Mouse (Mus musculus) forebrain, embryonic 12.5 days (tissue): Measurements from ENCODE around the gene Pgbd1. TPM values are rescaled to one million over a fixed set of nuclear protein-coding genes. Genes with fewer than 3 reads are reported as not detected.

ENCODE experiments used
- ATAC-seq: fragments of 200-750 bp; cut with Nextera tagmentation; 2 replicates; pipeline ENCODE4 v1.8.0; 2017; ENCODE audit warnings: moderate TSS enrichment; ENCODE audit not compliant: low FRiP score
- H3K27ac ChIP-seq: fragments of 300-500 bp; sonication (generic); 2 replicates; pipeline ENCODE4 v1.5.1; 2016; ENCODE audit warnings: mild to moderate bottlenecking
- H3K27me3 ChIP-seq: fragments of 300-500 bp; sonication (generic); 2 replicates; pipeline ENCODE4 v1.6.1; 2016; ENCODE audit warnings: mild to moderate bottlenecking
- H3K36me3 ChIP-seq: fragments of 300-500 bp; sonication (generic); replicated peaks from 2 replicates; pipeline ENCODE4 v1.6.1; 2016; ENCODE audit warnings: mild to moderate bottlenecking
- H3K4me1 ChIP-seq: fragments of 300-500 bp; sonication (generic); 2 replicates; pipeline ENCODE4 v1.6.1; 2016
- H3K4me2 ChIP-seq: fragments of 300-500 bp; sonication (generic); 2 replicates; pipeline ENCODE4 v1.6.1; 2016; ENCODE audit warnings: mild to moderate bottlenecking, moderate library complexity
- H3K4me3 ChIP-seq: fragments of 300-500 bp; sonication (generic); replicated peaks from 2 replicates; pipeline ENCODE4 v1.5.1; 2016; ENCODE audit warnings: mild to moderate bottlenecking
- H3K9ac ChIP-seq: fragments of 300-500 bp; sonication (generic); 2 replicates; pipeline ENCODE4 v1.6.1; 2016; ENCODE audit warnings: mild to moderate bottlenecking
- H3K9me3 ChIP-seq: fragments of 300-500 bp; sonication (generic); 2 replicates; pipeline ENCODE4 v1.6.1; 2016
- WGBS: fragments of 180-500 bp; shearing (Covaris S2); methylation state at CpG from one replicate; pipeline ENCODE4 v1.1.7; 2016; 5-methylcytosine and 5-hydroxymethylcytosine counted together
- microRNA counts: library from miRNA; unstranded; fragments of <30 nt; microRNA quantifications from one replicate; lab custom pipeline; 2017
- microRNA-seq: library from miRNA; unstranded; fragments of <30 nt; microRNA quantifications from one replicate; pipeline ENCODE4, GENCODE M21; 2017
- polyA plus RNA-seq: library from polyadenylated mRNA; unstranded; fragments of >200 nt; fragmentation: Nextera tagmentation; extraction: Ambion mirVana; gene quantifications from 2 replicates; pipeline ENCODE4 v1.2.1, GENCODE M21; 2016

Pgbd1 gene
- polyA plus RNA-seq, 1 experiment from 2014 or later = 5.6 TPM

- 85% methylated on average over 2 of the region's 2 CpGs for WGBS
- Histone ChIP-seq H3K9ac (no peak overlapping the region), H3K27me3 (no peaks in the 10 kb centered on the region), H3K27ac (no peak overlapping the region), H3K36me3 (no peaks in the 10 kb centered on the region), H3K4me2 (no peak overlapping the region), H3K9me3 (no peaks in the 10 kb centered on the region), H3K4me3 (no peak overlapping the region), H3K4me1 (no peaks in the 10 kb centered on the region)
- ATAC-seq = no peak
Observed at GRCm38 (mm10) chr13:21377773-21378172, 63.1 kb downstream of the Pgbd1 start.

GRCm38 (mm10) chr13:21372700-21373099, 68.2 kb downstream of the Pgbd1 start:
- H3K27ac ChIP-seq = no peak overlapping the region
- H3K4me3 ChIP-seq = no peak overlapping the region
- no peak for ATAC-seq
- H3K4me1 ChIP-seq = no peaks in the 10 kb centered on the region
- H3K9ac ChIP-seq = no peak overlapping the region
- no peaks in the 10 kb centered on the region for H3K27me3 ChIP-seq
- no peak overlapping the region for H3K4me2 ChIP-seq
- no peaks in the 10 kb centered on the region for H3K9me3 ChIP-seq
- H3K36me3 ChIP-seq = peaks cover 28% of the 10 kb centered on the region
- 93% methylated on average over 2 of the region's 2 CpGs for WGBS

MicroRNAs within 50 kb of the gene (microRNA counts, 519-probe panel; counts per million panel counts)
- 3,827 counts per million, percentile 42 among the panel's probes with 10 or more counts for microRNA mmu-miR-1896 (lab: Ali Mortazavi, UCI)

Small RNAs within 50 kb of the gene (microRNA-seq; reads per million reads assigned to microRNA genes)
- gene Mir1896 (not detected), gene Mir6942 (not detected)

Other genes with a start within 250 kb of the Pgbd1 start
- not detected in 2 replicates for gene Gpx5, start 148.3 kb downstream of the Pgbd1 start, polyA plus RNA-seq
- not detected in 2 replicates for gene Gpx6, start 128.9 kb downstream of the Pgbd1 start, polyA plus RNA-seq
- gene Olfr1367, start 94.1 kb downstream of the Pgbd1 start, polyA plus RNA-seq = not detected in 2 replicates
- gene Zscan12, start 78.2 kb downstream of the Pgbd1 start, polyA plus RNA-seq = 20.1 and 20.2 TPM in 2 replicates
- 96.5 and 97.3 TPM in 2 replicates for gene Zkscan3, start 38.3 kb downstream of the Pgbd1 start, polyA plus RNA-seq
- 20.9 and 21.3 TPM in 2 replicates for gene Zscan26, start 12.7 kb upstream of the Pgbd1 start, polyA plus RNA-seq
- gene Nkapl, start 27.5 kb upstream of the Pgbd1 start, polyA plus RNA-seq = 3.1 and 3.3 TPM in 2 replicates
- gene Zkscan4, start 37.8 kb upstream of the Pgbd1 start, polyA plus RNA-seq = 6.3 and 6.4 TPM in 2 replicates
- gene Gm10065, start 38.4 kb upstream of the Pgbd1 start, polyA plus RNA-seq = not detected in 2 replicates
- 0.17 and 0.54 TPM in 2 replicates for gene AK157302, start 54.2 kb upstream of the Pgbd1 start, polyA plus RNA-seq
- 2.4 and 2.5 TPM in 2 replicates for gene Gm11273, start 60.4 kb upstream of the Pgbd1 start, polyA plus RNA-seq
- gene Zkscan8, start 90.1 kb upstream of the Pgbd1 start, polyA plus RNA-seq = 8.9 and 10.1 TPM in 2 replicates
- gene Olfr1366, start 101.8 kb upstream of the Pgbd1 start, polyA plus RNA-seq = 0.17 and 0.22 TPM in 2 replicates
- gene Olfr1535, start 118.8 kb upstream of the Pgbd1 start, polyA plus RNA-seq = not detected in 2 replicates
- gene Olfr1364, start 140.7 kb upstream of the Pgbd1 start, polyA plus RNA-seq = not detected in 2 replicates
- not detected in 2 replicates for gene Olfr1362, start 173.0 kb upstream of the Pgbd1 start, polyA plus RNA-seq
- not detected in 2 replicates for gene Olfr11, start 201.5 kb upstream of the Pgbd1 start, polyA plus RNA-seq
- gene Olfr1361, start 222.3 kb upstream of the Pgbd1 start, polyA plus RNA-seq = not detected in 2 replicates
- gene Olfr1360, start 236.3 kb upstream of the Pgbd1 start, polyA plus RNA-seq = not detected in 2 replicates